Mouse (Mus musculus) C2C12 (cell line): ENCODE data around the gene Hes2. TPM values are rescaled to one million over a fixed set of nuclear protein-coding genes. Genes with fewer than 3 reads are reported as not detected.

Experiments used
- H3K27me3 ChIP-seq: one replicate; pipeline ENCODE4 v1.6.1; 2011; ENCODE audit not compliant: control insufficient read depth, insufficient read depth, insufficient read length
- H3K36me3 ChIP-seq: one replicate; pipeline ENCODE4 v1.6.1; 2011; ENCODE audit not compliant: control insufficient read depth, insufficient read depth
- H3K4me3 ChIP-seq: one replicate; pipeline ENCODE4 v1.5.1; 2011; ENCODE audit warnings: mild to moderate bottlenecking, control low read depth; ENCODE audit not compliant: poor library complexity, insufficient read depth, severe bottlenecking
- H3K79me2 ChIP-seq: one replicate; pipeline ENCODE4 v1.6.1; 2011; ENCODE audit not compliant: control insufficient read depth, insufficient read depth
- H3K79me3 ChIP-seq: one replicate; pipeline ENCODE4 v1.6.1; 2011; ENCODE audit warnings: low read depth, control low read depth
- H3ac ChIP-seq: one replicate; pipeline ENCODE3; 2011; ENCODE audit warnings: low read depth; ENCODE audit not compliant: control insufficient read depth, insufficient read length
- CEBPB ChIP-seq: IDR thresholded peaks from one replicate; pipeline ENCODE4 v1.6.1; 2011; ENCODE audit warnings: low read depth, mild to moderate bottlenecking, control low read depth, moderate library complexity
- CTCF ChIP-seq: IDR thresholded peaks from one replicate; pipeline ENCODE4 v1.5.1; 2011; ENCODE audit not compliant: control insufficient read depth, insufficient read depth, insufficient read length
- FOSL1 ChIP-seq: IDR thresholded peaks from one replicate; pipeline ENCODE4 v1.8.0; 2011; ENCODE audit warnings: mild to moderate bottlenecking, low read length; ENCODE audit not compliant: poor library complexity, insufficient read depth, severe bottlenecking
- MAX ChIP-seq: IDR thresholded peaks from one replicate; pipeline ENCODE4 v1.6.1; 2011; ENCODE audit warnings: mild to moderate bottlenecking, control low read depth
- MYOD1 ChIP-seq: IDR thresholded peaks from one replicate; pipeline ENCODE4 v1.6.1; 2011; ENCODE audit warnings: low read depth; ENCODE audit not compliant: control insufficient read depth, insufficient read length
- MYOG ChIP-seq: IDR thresholded peaks from one replicate; pipeline ENCODE4 v1.6.1; 2011; ENCODE audit not compliant: control insufficient read depth, insufficient read length; ENCODE audit errors: extremely low read depth
- USF1 ChIP-seq: IDR thresholded peaks from one replicate; pipeline ENCODE4 v1.6.1; 2011; ENCODE audit warnings: low read depth, mild to moderate bottlenecking, control low read depth, moderate library complexity
- polyA plus RNA-seq: library from polyadenylated mRNA; unstranded; fragments of >200 nt; fragmentation: generic; extraction: Trizol; gene quantifications from one replicate; pipeline ENCODE4 v1.2.1, GENCODE M21; 2012; ENCODE audit warnings: missing spikeins

Hes2 gene
- polyA plus RNA-seq, 1 experiment = not detected

DNA sequence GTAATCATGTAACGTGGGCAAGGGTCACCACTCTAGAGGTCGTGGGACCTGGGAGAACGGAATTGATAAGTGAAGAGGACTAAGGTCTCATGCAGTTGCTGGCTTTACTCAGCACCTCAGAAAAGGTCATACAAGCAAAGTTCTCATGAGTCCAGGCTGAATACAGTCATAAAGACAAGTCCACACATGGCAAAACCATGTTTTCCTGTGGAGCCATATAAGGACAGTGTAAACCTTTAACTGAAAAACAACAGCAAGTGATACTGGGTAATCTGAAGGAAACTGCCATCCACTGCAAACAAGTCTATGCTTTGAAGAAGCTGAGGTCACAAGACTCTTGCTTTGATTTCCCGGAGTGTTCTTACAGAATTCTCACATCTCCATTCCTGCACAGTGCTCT is 31.0 kb downstream of the Hes2 start:
- peaks cover 9% of the 10 kb centered on the region for H3K36me3 ChIP-seq
- H3K79me2 ChIP-seq = peaks cover 90% of the 10 kb centered on the region
- H3K27me3 ChIP-seq = no peaks in the 10 kb centered on the region
- no peak overlapping the region for H3K4me3 ChIP-seq
- H3K79me3 ChIP-seq = peaks cover 73% of the 10 kb centered on the region
- TF ChIP-seq FOSL1 (no peak), CTCF (no peak), CEBPB (no peak), MAX (no peak), MYOD1 (no peak), MYOG (no peak), USF1 (no peak)
- H3ac ChIP-seq = no peak overlapping the region

DNA sequence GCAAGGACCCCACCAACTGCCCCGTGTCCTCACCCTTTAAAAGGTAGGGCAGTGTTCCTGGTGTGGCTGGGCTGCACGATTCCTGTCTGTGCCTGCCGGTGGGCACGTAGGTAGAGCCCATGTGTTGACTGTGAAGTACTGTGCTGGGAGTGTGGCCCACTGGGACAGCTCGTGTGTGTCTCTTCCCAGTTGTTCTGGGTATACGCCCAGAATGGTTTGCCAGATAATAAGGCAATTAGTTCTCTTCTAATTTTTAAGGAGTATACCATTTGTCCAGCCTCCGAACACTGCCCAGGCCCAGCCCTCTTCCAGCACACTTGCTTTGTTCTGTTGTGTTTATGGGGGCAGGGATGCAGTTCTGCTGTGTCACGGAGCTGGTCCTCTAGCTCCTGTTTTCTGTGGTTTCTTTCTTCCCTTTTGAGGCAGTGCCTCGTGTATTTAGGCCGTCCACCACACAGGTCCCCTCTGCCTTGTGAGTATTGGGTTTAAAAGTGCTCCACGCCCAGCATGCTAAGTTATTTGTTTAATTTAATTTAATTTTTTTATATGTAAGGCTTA is 31.5 kb downstream of the Hes2 start:
- Histone ChIP-seq H3K79me3 (peaks cover 78% of the 10 kb centered on the region), H3K36me3 (peaks cover 9% of the 10 kb centered on the region), H3K27me3 (no peaks in the 10 kb centered on the region), H3K79me2 (peaks cover 92% of the 10 kb centered on the region), H3K4me3 (no peak overlapping the region), H3ac (peak overlapping the region; percentile 35)
- no peak for TF ChIP-seq FOSL1
- TF ChIP-seq MYOG = no peak
- TF ChIP-seq MYOD1 = no peak
- no peak for TF ChIP-seq CTCF

DNA sequence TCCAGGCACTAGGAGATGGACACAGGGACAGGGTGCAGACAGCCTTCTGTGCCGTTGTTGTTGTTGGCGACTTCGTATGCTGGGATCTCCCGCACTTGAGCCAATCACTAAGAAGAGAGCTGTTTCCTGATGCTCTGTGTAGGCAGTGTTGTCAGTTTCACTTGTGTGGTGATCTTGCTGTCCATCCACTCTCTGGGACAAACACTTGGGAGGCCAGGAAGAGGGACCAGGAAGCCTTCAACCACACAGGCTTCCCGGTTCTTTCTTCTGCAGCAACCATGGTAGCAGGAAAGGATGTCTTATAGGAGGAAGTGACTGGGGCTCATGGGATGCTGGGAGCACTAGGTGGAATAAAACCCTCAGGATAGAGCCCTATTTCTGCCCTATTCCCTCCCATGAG is 32.0 kb downstream of the Hes2 start:
- Histone ChIP-seq H3ac (peak overlapping the region; percentile 12), H3K36me3 (peaks cover 9% of the 10 kb centered on the region), H3K79me3 (peaks cover 83% of the 10 kb centered on the region), H3K79me2 (peaks cover 95% of the 10 kb centered on the region), H3K27me3 (no peaks in the 10 kb centered on the region), H3K4me3 (no peak overlapping the region)
- TF ChIP-seq MYOG = no peak
- no peak for TF ChIP-seq USF1
- TF ChIP-seq MYOD1 = no peak
- TF ChIP-seq CTCF = no peak
- TF ChIP-seq MAX = no peak
- no peak for TF ChIP-seq FOSL1
- TF ChIP-seq CEBPB = no peak

DNA sequence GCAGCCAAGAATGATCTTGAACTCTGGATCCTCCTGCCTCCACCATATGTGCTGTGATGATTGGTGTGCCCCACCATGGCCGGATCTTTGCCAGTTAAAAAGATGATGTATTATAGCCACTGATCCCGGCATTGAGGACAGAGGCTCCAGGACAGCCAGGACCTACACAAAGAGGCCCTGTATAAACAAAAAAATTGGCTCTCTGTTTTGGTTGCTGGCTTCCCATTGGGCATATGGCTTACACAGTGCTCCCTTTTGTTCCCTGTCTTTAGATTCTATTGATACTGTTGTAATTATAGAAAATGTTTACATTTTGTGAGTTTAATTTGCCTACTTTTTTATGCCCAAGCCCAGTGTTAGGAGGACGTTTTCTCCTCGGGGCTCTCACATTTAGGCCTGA is 33.9 kb downstream of the Hes2 start:
- H3K79me2 ChIP-seq = peaks cover 100% of the 10 kb centered on the region
- peaks cover 16% of the 10 kb centered on the region for H3K36me3 ChIP-seq
- no peaks in the 10 kb centered on the region for H3K27me3 ChIP-seq
- TF ChIP-seq CTCF (no peak), FOSL1 (no peak), MYOD1 (no peak), USF1 (no peak), MAX (no peak), MYOG (no peak)
- peaks cover 94% of the 10 kb centered on the region for H3K79me3 ChIP-seq
- no peak overlapping the region for H3ac ChIP-seq
- H3K4me3 ChIP-seq = no peak overlapping the region

DNA sequence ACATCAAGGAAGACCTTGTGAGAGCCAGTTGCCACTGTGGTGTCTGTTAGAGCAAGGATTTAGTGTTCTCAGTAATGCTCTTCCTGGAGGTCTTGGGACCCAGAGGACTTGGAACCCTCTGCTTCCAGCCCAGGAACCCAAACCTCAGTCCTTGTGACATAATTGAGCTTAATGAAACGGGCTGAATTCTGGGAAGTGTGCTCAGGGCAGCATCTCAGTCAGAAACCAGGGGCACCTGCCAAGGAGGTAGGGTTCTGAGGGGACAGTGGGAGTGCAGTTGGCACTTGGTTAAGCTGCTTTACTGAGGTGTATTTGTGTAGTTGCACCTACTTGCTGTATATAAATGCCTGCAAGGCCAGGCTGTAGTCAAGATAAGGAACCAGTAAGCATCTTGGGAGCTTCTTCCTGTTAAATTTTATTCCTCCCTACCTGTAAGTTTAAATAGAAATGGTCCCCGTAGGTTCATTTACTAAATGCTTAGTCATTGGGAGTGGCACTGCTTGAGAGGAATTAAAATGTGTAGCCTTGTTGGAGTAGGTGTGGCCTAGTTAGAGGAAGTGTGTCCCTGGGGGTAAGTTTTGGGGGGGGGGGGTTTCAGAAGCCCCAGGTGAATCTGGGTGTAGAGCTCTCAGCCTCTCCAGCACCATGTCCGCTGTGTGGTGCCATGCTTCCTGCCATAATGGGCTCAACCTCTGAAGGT is 36.0 kb downstream of the Hes2 start:
- Histone ChIP-seq H3K27me3 (no peaks in the 10 kb centered on the region), H3ac (no peak overlapping the region), H3K4me3 (no peak overlapping the region), H3K79me2 (peaks cover 100% of the 10 kb centered on the region), H3K36me3 (peaks cover 13% of the 10 kb centered on the region), H3K79me3 (peaks cover 88% of the 10 kb centered on the region)
- TF ChIP-seq MAX = no peak
- TF ChIP-seq FOSL1 = no peak
- no peak for TF ChIP-seq CTCF
- TF ChIP-seq USF1 = no peak
- TF ChIP-seq CEBPB = no peak
- no peak for TF ChIP-seq MYOD1
- no peak for TF ChIP-seq MYOG

- no peak overlapping the region for H3ac ChIP-seq
- peaks cover 7% of the 10 kb centered on the region for H3K36me3 ChIP-seq
- peaks cover 88% of the 10 kb centered on the region for H3K79me3 ChIP-seq
- peaks cover 100% of the 10 kb centered on the region for H3K79me2 ChIP-seq
- TF ChIP-seq CEBPB (no peak), USF1 (no peak), MYOD1 (no peak), CTCF (no peak), MYOG (no peak), MAX (no peak), FOSL1 (no peak)
- no peaks in the 10 kb centered on the region for H3K27me3 ChIP-seq
- no peak overlapping the region for H3K4me3 ChIP-seq
These were observed 37.6 kb downstream of the Hes2 start for GRCm38 (mm10) chr4:152196276-152196675.
